Mouse (Mus musculus) lung, postnatal 0 days (tissue): Measurements from ENCODE around the gene Iqsec1.

Experiments
- CTCF ChIP-seq: IDR thresholded peaks from 2 replicates; pipeline ENCODE4 v1.5.1; 2016; ENCODE audit warnings: antibody characterized with exemption, mild to moderate bottlenecking
- EP300 ChIP-seq: IDR thresholded peaks from 2 replicates; pipeline ENCODE4 v1.6.1; 2016; ENCODE audit warnings: antibody characterized with exemption, mild to moderate bottlenecking, control low read depth

- TF ChIP-seq CTCF (no peak), EP300 (no peak)
Observed at GRCm38 (mm10) chr6:91016600-91017230, 28.2 kb upstream of the Iqsec1 start.
